Mouse (Mus musculus): ENCODE measurements around the gene Pitpnc1. TPM values are rescaled to one million over a fixed set of nuclear protein-coding genes. Genes with fewer than 3 reads are reported as not detected.

Gene Pitpnc1
- total and polyA plus RNA-seq, 2 experiments from 2014 or later = 27.9 to 29.2 TPM

DNA sequence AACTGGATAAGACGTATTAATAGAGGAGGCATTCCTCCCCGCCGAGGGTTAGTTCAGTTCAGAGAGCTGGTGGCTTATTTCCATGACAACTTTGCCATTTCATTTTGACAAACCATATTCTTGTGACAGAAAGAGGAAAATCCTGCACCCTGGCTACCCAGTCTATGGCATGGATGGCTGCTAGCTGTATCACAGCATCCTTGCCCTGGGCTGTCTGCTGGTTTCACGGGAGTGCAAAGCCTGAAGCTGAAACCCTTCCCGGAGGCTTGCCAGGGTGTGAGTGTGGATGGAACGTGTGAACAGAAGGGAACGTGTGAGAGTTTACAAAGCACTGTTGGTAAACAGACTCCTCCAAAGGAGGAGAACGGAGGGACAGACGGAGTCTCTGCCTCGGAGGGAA, 80.5 kb downstream of the Pitpnc1 start:
- no peaks in the 10 kb centered on the region for H3K9me3 ChIP-seq (replicated peaks; ENCODE audit: control insufficient read depth, low read length)
- H3K4me2 ChIP-seq (ENCODE audit: low read depth, low read length) = no peak overlapping the region
- H3K4me3 ChIP-seq (ENCODE audit: low read depth, low read length) = no peak overlapping the region
- no peaks in the 10 kb centered on the region for H3K36me3 ChIP-seq (replicated peaks; ENCODE audit: control insufficient read depth, insufficient read depth, low read length)
- 0 out of 2 replicates have a peak, but pooled peaks cover 5% of the 10 kb centered on the region for H3K4me1 ChIP-seq (ENCODE audit: control insufficient read depth, insufficient read depth)
- no peaks in the 10 kb centered on the region for H3K27me3 ChIP-seq (ENCODE audit: control insufficient read depth, insufficient read depth, low read length)
- WGBS = 75% methylated on average over 10 of the region's 10 CpGs
- TF ChIP-seq EP300 (IDR thresholded peaks at IDR 0.05; ENCODE audit: low read depth) = no peak
- no peak for TF ChIP-seq CTCF (IDR thresholded peaks at IDR 0.05; ENCODE audit: low read depth)
- no peak overlapping the region for H3K27ac ChIP-seq (ENCODE audit: low read depth)
- DNase-seq (ENCODE audit: low spot score) (no peak), ATAC-seq (ENCODE audit: insufficient read depth, low read depth) (no peak)
- no peak overlapping the region for H3K9ac ChIP-seq (replicated peaks; ENCODE audit: low read depth, low read length)

DNA sequence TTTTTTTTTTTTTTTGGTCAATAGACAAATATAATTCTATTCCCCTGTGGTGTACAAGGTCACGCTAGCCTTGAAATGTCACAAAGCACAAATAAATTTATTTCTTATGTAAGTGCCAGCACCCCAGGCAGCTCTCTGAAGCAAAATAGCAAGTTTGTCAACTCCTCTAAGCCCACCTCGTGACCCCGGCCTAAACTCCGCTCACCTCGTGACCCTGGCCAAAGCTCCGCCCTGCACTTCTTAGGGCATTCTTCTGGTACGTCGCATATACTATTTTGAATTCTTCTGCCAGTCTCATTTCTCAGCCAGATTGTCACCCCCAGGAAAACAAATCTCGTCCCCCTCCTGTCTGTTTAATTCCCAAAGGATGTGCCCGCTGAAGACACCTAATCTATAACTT, 84.0 kb downstream of the Pitpnc1 start:
- no peak overlapping the region for H3K4me2 ChIP-seq (ENCODE audit: low read depth, low read length)
- H3K9ac ChIP-seq (replicated peaks; ENCODE audit: low read depth, low read length) = no peak overlapping the region
- WGBS = 69% methylated on average over 10 of the region's 10 CpGs
- peak overlapping the region; percentile 23; the same call in 1 of the 2 replicates for H3K27ac ChIP-seq (ENCODE audit: low read depth)
- H3K27me3 ChIP-seq (ENCODE audit: control insufficient read depth, insufficient read depth, low read length) = no peaks in the 10 kb centered on the region
- ATAC-seq (ENCODE audit: insufficient read depth, low read depth) (no peak), DNase-seq (ENCODE audit: low spot score) (no peak)
- H3K36me3 ChIP-seq (replicated peaks; ENCODE audit: control insufficient read depth, insufficient read depth, low read length) = no peaks in the 10 kb centered on the region
- TF ChIP-seq CTCF (IDR thresholded peaks at IDR 0.05; ENCODE audit: low read depth) (no peak), EP300 (IDR thresholded peaks at IDR 0.05; ENCODE audit: low read depth) (no peak)
- H3K9me3 ChIP-seq (replicated peaks; ENCODE audit: control insufficient read depth, low read length) = no peaks in the 10 kb centered on the region
- H3K4me3 ChIP-seq (ENCODE audit: low read depth, low read length) = no peak overlapping the region
- H3K4me1 ChIP-seq (ENCODE audit: control insufficient read depth, insufficient read depth) = no peaks in the 10 kb centered on the region

DNA sequence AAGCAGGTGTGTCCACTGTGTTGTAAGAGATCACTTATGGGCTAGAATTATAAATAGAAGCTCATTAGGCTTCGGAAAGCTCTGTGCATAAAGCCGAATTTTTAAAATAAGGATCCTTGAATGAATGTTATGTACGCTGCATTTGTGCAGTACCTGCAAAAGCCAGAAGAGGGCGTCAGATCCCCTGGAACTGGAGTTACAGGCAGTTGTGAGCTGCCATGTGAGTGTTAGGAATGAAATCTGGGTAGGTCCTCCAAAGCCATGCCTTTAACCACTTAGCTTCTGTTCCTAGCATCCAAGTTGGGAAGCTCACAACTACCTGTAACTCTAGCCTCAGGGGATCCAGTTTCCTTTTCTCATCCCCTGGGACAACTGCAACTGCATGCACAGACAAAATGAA, 85.2 kb downstream of the Pitpnc1 start:
- WGBS = 67% methylated on average over 4 of the region's 4 CpGs
- H3K9me3 ChIP-seq (replicated peaks; ENCODE audit: control insufficient read depth, low read length) = no peaks in the 10 kb centered on the region
- DNase-seq (ENCODE audit: low spot score) (no peak), ATAC-seq (ENCODE audit: insufficient read depth, low read depth) (no peak)
- no peaks in the 10 kb centered on the region for H3K4me1 ChIP-seq (ENCODE audit: control insufficient read depth, insufficient read depth)
- no peak for TF ChIP-seq EP300 (IDR thresholded peaks at IDR 0.05; ENCODE audit: low read depth)
- TF ChIP-seq CTCF (IDR thresholded peaks at IDR 0.05; ENCODE audit: low read depth) = peak; percentile 52
- no peak overlapping the region for H3K27ac ChIP-seq (ENCODE audit: low read depth)
- H3K36me3 ChIP-seq (replicated peaks; ENCODE audit: control insufficient read depth, insufficient read depth, low read length) = no peaks in the 10 kb centered on the region
- H3K9ac ChIP-seq (replicated peaks; ENCODE audit: low read depth, low read length) = no peak overlapping the region
- no peak overlapping the region for H3K4me2 ChIP-seq (ENCODE audit: low read depth, low read length)
- no peak overlapping the region for H3K4me3 ChIP-seq (ENCODE audit: low read depth, low read length)
- H3K27me3 ChIP-seq (ENCODE audit: control insufficient read depth, insufficient read depth, low read length) = no peaks in the 10 kb centered on the region

DNA sequence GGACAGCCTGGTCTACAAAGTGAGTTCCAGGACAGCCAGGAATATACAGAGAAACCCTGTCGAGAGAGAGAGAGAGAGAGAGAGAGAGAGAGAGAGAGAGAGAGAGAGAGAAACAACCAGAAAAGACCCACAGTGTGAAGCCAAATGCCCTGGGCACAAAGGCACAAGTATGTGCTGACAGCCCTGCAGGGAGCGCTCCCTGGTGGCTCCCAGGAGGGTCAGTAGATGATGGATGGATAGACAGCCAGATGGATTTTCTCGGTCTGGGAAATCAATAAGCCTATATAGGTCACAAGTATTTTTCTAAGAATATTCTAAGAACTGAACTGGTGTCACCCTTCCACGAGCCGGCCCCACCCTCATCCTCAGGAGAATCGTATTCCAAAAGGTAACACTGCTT, 86.5 kb downstream of the Pitpnc1 start:
- no peaks in the 10 kb centered on the region for H3K27me3 ChIP-seq (ENCODE audit: control insufficient read depth, insufficient read depth, low read length)
- no peak overlapping the region for H3K9ac ChIP-seq (replicated peaks; ENCODE audit: low read depth, low read length)
- no peak overlapping the region for H3K27ac ChIP-seq (ENCODE audit: low read depth)
- H3K9me3 ChIP-seq (replicated peaks; ENCODE audit: control insufficient read depth, low read length) = no peaks in the 10 kb centered on the region
- no peak overlapping the region for H3K4me2 ChIP-seq (ENCODE audit: low read depth, low read length)
- WGBS = 58% methylated on average over 6 of the region's 6 CpGs
- no peak overlapping the region for H3K4me3 ChIP-seq (ENCODE audit: low read depth, low read length)
- TF ChIP-seq CTCF (IDR thresholded peaks at IDR 0.05; ENCODE audit: low read depth) (no peak; the same call in 1 of the 2 replicates), EP300 (IDR thresholded peaks at IDR 0.05; ENCODE audit: low read depth) (no peak)
- DNase-seq (ENCODE audit: low spot score) (no peak), ATAC-seq (ENCODE audit: insufficient read depth, low read depth) (no peak)
- H3K4me1 ChIP-seq (ENCODE audit: control insufficient read depth, insufficient read depth) = peaks cover 8% of the 10 kb centered on the region; the same call in 1 of the 2 replicates
- no peaks in the 10 kb centered on the region for H3K36me3 ChIP-seq (replicated peaks; ENCODE audit: control insufficient read depth, insufficient read depth, low read length)

GRCm38 (mm10) chr11:107379965-107380364, 90.5 kb downstream of the Pitpnc1 start:
- Histone ChIP-seq H3K36me3 (replicated peaks; ENCODE audit: control insufficient read depth, insufficient read depth, low read length) (no peaks in the 10 kb centered on the region), H3K9ac (replicated peaks; ENCODE audit: low read depth, low read length) (no peak overlapping the region), H3K27me3 (ENCODE audit: control insufficient read depth, insufficient read depth, low read length) (no peaks in the 10 kb centered on the region), H3K4me2 (ENCODE audit: low read depth, low read length) (no peak overlapping the region), H3K27ac (ENCODE audit: low read depth) (peak overlapping the region; percentile 46), H3K4me3 (ENCODE audit: low read depth, low read length) (no peak overlapping the region), H3K9me3 (replicated peaks; ENCODE audit: control insufficient read depth, low read length) (no peaks in the 10 kb centered on the region), H3K4me1 (ENCODE audit: control insufficient read depth, insufficient read depth) (peaks cover 21% of the 10 kb centered on the region)
- ATAC-seq (ENCODE audit: insufficient read depth, low read depth) (peak; percentile 18; the same call in 1 of the 2 replicates), DNase-seq (ENCODE audit: low spot score) (no peak)
- TF ChIP-seq EP300 (IDR thresholded peaks at IDR 0.05; ENCODE audit: low read depth) (no peak), CTCF (IDR thresholded peaks at IDR 0.05; ENCODE audit: low read depth) (no peak)
- 43% methylated on average over 9 of the region's 9 CpGs for WGBS
